Mouse (Mus musculus) bone marrow macrophage, adult 2 months (primary cell): ENCODE results near the gene Slc22a8.

Experiments
- CTCF ChIP-seq: IDR thresholded peaks from 2 replicates; pipeline ENCODE4 v1.5.1; 2012; ENCODE audit warnings: low read depth, mild to moderate bottlenecking, low read length, moderate library complexity
- POLR2A ChIP-seq: IDR thresholded peaks from 2 replicates; pipeline ENCODE4 v1.6.1; 2012; ENCODE audit warnings: mild to moderate bottlenecking, low read depth, low read length, borderline replicate concordance

DNA sequence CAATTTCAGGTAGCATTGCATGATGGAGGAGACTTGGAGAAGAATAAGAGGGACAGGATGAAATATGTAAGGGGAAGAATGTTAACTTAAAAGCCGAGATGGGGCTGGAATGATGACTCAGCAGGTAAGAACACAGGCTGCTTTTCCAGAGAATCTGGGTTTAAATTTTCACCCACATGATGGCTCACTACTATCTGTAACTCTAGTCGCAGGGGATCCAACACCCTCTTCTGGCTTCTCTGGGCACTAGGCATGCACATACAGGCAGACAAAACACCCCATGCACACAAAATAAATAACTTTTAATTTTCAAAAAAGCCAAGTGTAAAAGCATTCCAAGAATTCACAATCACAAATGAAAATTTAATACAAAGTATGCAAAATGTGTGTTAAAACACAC is 25.8 kb upstream of the Slc22a8 start:
- TF ChIP-seq POLR2A (no peak), CTCF (no peak)
